Mouse (Mus musculus): Measurements from ENCODE around the gene Spryd7. TPM values are rescaled to one million over a fixed set of nuclear protein-coding genes. Genes with fewer than 3 reads are reported as not detected.

Gene Spryd7
- polyA plus RNA-seq, 1 experiment from 2014 or later: 21.3 TPM

GRCm38 (mm10) chr14:61530966-61531365 lies 25.7 kb downstream of the Spryd7 start:
- Histone ChIP-seq H3K4me1 (peaks cover 8% of the 10 kb centered on the region), H3K36me3 (peaks cover 30% of the 10 kb centered on the region), H3K4me2 (no peak overlapping the region), H3K27ac (replicated peaks) (0 out of 2 replicates have a peak overlapping the region, but pooled peaks have one; percentile 5), H3K9me3 (no peaks in the 10 kb centered on the region), H3K27me3 (replicated peaks) (no peaks in the 10 kb centered on the region), H3K4me3 (no peak overlapping the region), H3K9ac (no peak overlapping the region)
- ATAC-seq (ENCODE audit: extremely low read depth, insufficient number of reproducible peaks, low FRiP score, low TSS enrichment): no peak

- Histone ChIP-seq H3K27ac (replicated peaks) (no peak overlapping the region), H3K27me3 (replicated peaks) (no peaks in the 10 kb centered on the region), H3K4me2 (no peak overlapping the region), H3K4me3 (no peak overlapping the region), H3K36me3 (peaks cover 24% of the 10 kb centered on the region), H3K9ac (no peak overlapping the region), H3K9me3 (no peaks in the 10 kb centered on the region), H3K4me1 (peaks cover 8% of the 10 kb centered on the region)
- ATAC-seq (ENCODE audit: extremely low read depth, insufficient number of reproducible peaks, low FRiP score, low TSS enrichment): no peak
- WGBS: 87% methylated on average over 2 of the region's 2 CpGs
Measured at GRCm38 (mm10) chr14:61530396-61530795, 26.3 kb downstream of the Spryd7 start.

- no peak for ATAC-seq (ENCODE audit: extremely low read depth, insufficient number of reproducible peaks, low FRiP score, low TSS enrichment)
- WGBS: 79% methylated on average over 7 of the region's 7 CpGs
- H3K36me3 ChIP-seq: peaks cover 18% of the 10 kb centered on the region
- H3K4me1 ChIP-seq: peaks cover 8% of the 10 kb centered on the region
- no peaks in the 10 kb centered on the region for H3K9me3 ChIP-seq
- H3K9ac ChIP-seq: no peak overlapping the region
- no peak overlapping the region for H3K27ac ChIP-seq (replicated peaks)
- no peak overlapping the region for H3K4me2 ChIP-seq
- H3K27me3 ChIP-seq (replicated peaks): no peaks in the 10 kb centered on the region
- H3K4me3 ChIP-seq: no peak overlapping the region
Measured at GRCm38 (mm10) chr14:61529533-61529932, 27.2 kb downstream of the Spryd7 start.

GRCm38 (mm10) chr14:61526006-61526405 lies 30.7 kb downstream of the Spryd7 start:
- no peak for ATAC-seq (ENCODE audit: extremely low read depth, insufficient number of reproducible peaks, low FRiP score, low TSS enrichment)

GRCm38 (mm10) chr14:61523821-61524220 lies 32.9 kb downstream of the Spryd7 start:
- H3K36me3 ChIP-seq: no peaks in the 10 kb centered on the region
- 67% methylated on average over 2 of the region's 2 CpGs for whole genome bisulfite sequencing

More at GRCm38 (mm10) chr14:61526006-61526405, 30.7 kb downstream of the Spryd7 start:
- H3K36me3 ChIP-seq: no peaks in the 10 kb centered on the region; the same call in 1 of the 2 replicates
- peaks cover 2% of the 10 kb centered on the region for H3K4me1 ChIP-seq
- no peaks in the 10 kb centered on the region for H3K27me3 ChIP-seq (replicated peaks)
- no peaks in the 10 kb centered on the region for H3K9me3 ChIP-seq
- no peak overlapping the region for H3K27ac ChIP-seq (replicated peaks)
- no peak overlapping the region for H3K9ac ChIP-seq
- H3K4me3 ChIP-seq: no peak overlapping the region
- 87% methylated on average over 2 of the region's 2 CpGs for WGBS
- no peak overlapping the region for H3K4me2 ChIP-seq

GRCm38 (mm10) chr14:61518659-61519480 lies 37.8 kb downstream of the Spryd7 start:
- no peaks in the 10 kb centered on the region for H3K4me1 ChIP-seq

More at GRCm38 (mm10) chr14:61523821-61524220, 32.9 kb downstream of the Spryd7 start:
- no peak overlapping the region for H3K9ac ChIP-seq
- ATAC-seq (ENCODE audit: extremely low read depth, insufficient number of reproducible peaks, low FRiP score, low TSS enrichment): no peak
- no peak overlapping the region for H3K4me3 ChIP-seq
- no peak overlapping the region for H3K27ac ChIP-seq (replicated peaks)
- no peaks in the 10 kb centered on the region for H3K9me3 ChIP-seq
- H3K4me2 ChIP-seq: no peak overlapping the region
- no peaks in the 10 kb centered on the region for H3K4me1 ChIP-seq
- H3K27me3 ChIP-seq (replicated peaks): no peaks in the 10 kb centered on the region

GRCm38 (mm10) chr14:61516471-61517426 lies 39.9 kb downstream of the Spryd7 start:
- Histone ChIP-seq H3K36me3 (no peaks in the 10 kb centered on the region), H3K4me2 (no peak overlapping the region), H3K9me3 (no peaks in the 10 kb centered on the region), H3K4me3 (no peak overlapping the region), H3K9ac (no peak overlapping the region), H3K27ac (replicated peaks) (no peak overlapping the region), H3K4me1 (0 out of 2 replicates have a peak, but pooled peaks cover 4% of the 10 kb centered on the region), H3K27me3 (replicated peaks) (no peaks in the 10 kb centered on the region)
- no peak for ATAC-seq (ENCODE audit: extremely low read depth, insufficient number of reproducible peaks, low FRiP score, low TSS enrichment)
- 73% methylated on average over 9 of the region's 9 CpGs for WGBS

More at GRCm38 (mm10) chr14:61518659-61519480, 37.8 kb downstream of the Spryd7 start:
- Histone ChIP-seq H3K4me3 (no peak overlapping the region), H3K27ac (replicated peaks) (no peak overlapping the region), H3K9ac (no peak overlapping the region), H3K27me3 (replicated peaks) (no peaks in the 10 kb centered on the region), H3K36me3 (no peaks in the 10 kb centered on the region), H3K4me2 (no peak overlapping the region), H3K9me3 (no peaks in the 10 kb centered on the region)
- no peak for ATAC-seq (ENCODE audit: extremely low read depth, insufficient number of reproducible peaks, low FRiP score, low TSS enrichment)
- WGBS: 76% methylated on average over 10 of the region's 10 CpGs

- H3K9me3 ChIP-seq: peaks cover 8% of the 10 kb centered on the region; the same call in 1 of the 2 replicates
- ATAC-seq (ENCODE audit: extremely low read depth, insufficient number of reproducible peaks, low FRiP score, low TSS enrichment): no peak
Measured at GRCm38 (mm10) chr14:61511494-61511893, 45.2 kb downstream of the Spryd7 start.

GRCm38 (mm10) chr14:61497716-61498490 lies 58.8 kb downstream of the Spryd7 start:
- no peaks in the 10 kb centered on the region for H3K9me3 ChIP-seq
- no peak overlapping the region for H3K4me2 ChIP-seq
- H3K4me3 ChIP-seq: no peak overlapping the region
- no peak overlapping the region for H3K9ac ChIP-seq
- no peak overlapping the region for H3K27ac ChIP-seq (replicated peaks)
- peak; percentile 63; the same call in 1 of the 2 replicates for ATAC-seq (ENCODE audit: extremely low read depth, insufficient number of reproducible peaks, low FRiP score, low TSS enrichment)
- WGBS: 42% methylated on average over 20 of the region's 20 CpGs
- H3K27me3 ChIP-seq (replicated peaks): no peaks in the 10 kb centered on the region
- H3K4me1 ChIP-seq: no peaks in the 10 kb centered on the region
- H3K36me3 ChIP-seq: no peaks in the 10 kb centered on the region

More at GRCm38 (mm10) chr14:61511494-61511893, 45.2 kb downstream of the Spryd7 start:
- Histone ChIP-seq H3K4me1 (0 out of 2 replicates have a peak, but pooled peaks cover 4% of the 10 kb centered on the region), H3K27ac (replicated peaks) (no peak overlapping the region), H3K4me3 (no peak overlapping the region), H3K27me3 (replicated peaks) (no peaks in the 10 kb centered on the region), H3K36me3 (no peaks in the 10 kb centered on the region), H3K4me2 (no peak overlapping the region), H3K9ac (no peak overlapping the region)
- WGBS: 76% methylated on average over 2 of the region's 2 CpGs

GRCm38 (mm10) chr14:61493511-61494135 lies 63.1 kb downstream of the Spryd7 start:
- Histone ChIP-seq H3K27ac (replicated peaks) (no peak overlapping the region), H3K36me3 (no peaks in the 10 kb centered on the region), H3K4me2 (no peak overlapping the region), H3K4me3 (no peak overlapping the region), H3K27me3 (replicated peaks) (no peaks in the 10 kb centered on the region), H3K4me1 (no peaks in the 10 kb centered on the region), H3K9ac (no peak overlapping the region), H3K9me3 (no peaks in the 10 kb centered on the region)
- no peak for ATAC-seq (ENCODE audit: extremely low read depth, insufficient number of reproducible peaks, low FRiP score, low TSS enrichment)
- WGBS: 53% methylated on average over 6 of the region's 6 CpGs
